Mouse (Mus musculus) midbrain, embryonic 15.5 days (tissue): ENCODE data around the gene Pigh. TPM values are rescaled to one million over a fixed set of nuclear protein-coding genes. Genes with fewer than 3 reads are reported as not detected.

Source experiments
- ATAC-seq: fragments of 200-750 bp; cut with Nextera tagmentation; replicated peaks from 2 replicates; pipeline ENCODE4 v1.8.0; 2017; ENCODE audit warnings: moderate TSS enrichment
- H3K27ac ChIP-seq: fragments of 300-500 bp; sonication (generic); 2 replicates; pipeline ENCODE4 v1.5.1; 2015; ENCODE audit warnings: mild to moderate bottlenecking, inconsistent platforms
- H3K27me3 ChIP-seq: fragments of 300-500 bp; sonication (generic); replicated peaks from 2 replicates; pipeline ENCODE4 v1.6.1; 2015; ENCODE audit warnings: inconsistent platforms
- H3K36me3 ChIP-seq: fragments of 300-500 bp; sonication (generic); replicated peaks from 2 replicates; pipeline ENCODE4 v1.6.1; 2015; ENCODE audit warnings: inconsistent platforms
- H3K4me1 ChIP-seq: fragments of 300-500 bp; sonication (generic); 2 replicates; pipeline ENCODE4 v1.6.1; 2015; ENCODE audit warnings: inconsistent platforms
- H3K4me2 ChIP-seq: fragments of 300-500 bp; sonication (generic); 2 replicates; pipeline ENCODE4 v1.6.1; 2015; ENCODE audit warnings: inconsistent platforms, mild to moderate bottlenecking, moderate library complexity
- H3K4me3 ChIP-seq: fragments of 300-500 bp; sonication (generic); 2 replicates; pipeline ENCODE4 v1.5.1; 2015; ENCODE audit warnings: mild to moderate bottlenecking, inconsistent platforms
- H3K9ac ChIP-seq: fragments of 300-500 bp; sonication (generic); 2 replicates; pipeline ENCODE4 v1.6.1; 2015; ENCODE audit warnings: mild to moderate bottlenecking, inconsistent platforms
- H3K9me3 ChIP-seq: fragments of 300-500 bp; sonication (generic); 2 replicates; pipeline ENCODE4 v1.6.1; 2016; ENCODE audit warnings: inconsistent platforms
- WGBS: fragments of 180-500 bp; shearing (Covaris S2); methylation state at CpG from one replicate; pipeline ENCODE4 v1.1.7; 2015; ENCODE audit warnings: mixed read lengths; 5-methylcytosine and 5-hydroxymethylcytosine counted together
- polyA plus RNA-seq: library from polyadenylated mRNA; unstranded; fragments of >200 nt; fragmentation: Nextera tagmentation; extraction: Ambion mirVana; gene quantifications from 2 replicates; pipeline ENCODE4 v1.2.1, GENCODE M21; 2015

Pigh gene
- polyA plus RNA-seq, 1 experiment from 2014 or later, result 22.9 TPM

DNA sequence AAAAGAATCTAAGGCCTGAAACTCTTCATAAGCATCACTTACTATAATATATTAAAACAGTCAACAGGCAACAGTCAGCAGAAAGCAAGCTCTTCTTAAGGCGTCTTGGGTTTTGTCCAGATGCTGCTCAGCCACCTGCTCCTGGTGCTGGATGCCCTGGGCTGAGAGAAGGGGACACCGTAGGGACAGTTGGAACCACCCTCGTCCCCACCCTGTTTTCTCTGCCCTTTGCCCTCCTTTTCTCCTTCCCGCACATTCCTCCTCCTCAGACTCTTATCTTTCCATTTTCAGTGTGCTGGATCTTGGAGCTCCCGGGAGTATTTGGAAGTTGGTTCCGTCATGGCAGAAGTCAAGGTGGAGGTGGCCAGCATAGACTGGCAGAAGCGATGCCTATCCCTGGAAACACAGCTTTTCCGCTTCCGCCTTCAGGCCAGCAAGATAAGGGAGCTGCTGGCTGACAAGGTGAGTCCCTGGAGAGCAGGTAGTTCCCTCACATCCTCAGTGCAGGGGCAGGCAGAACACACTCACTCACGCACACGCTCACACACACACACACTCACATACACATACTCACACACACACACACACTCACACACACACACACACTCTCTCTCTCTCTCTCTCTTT is 49.1 kb downstream of the Pigh start:
- no peaks in the 10 kb centered on the region for H3K4me1 ChIP-seq

DNA sequence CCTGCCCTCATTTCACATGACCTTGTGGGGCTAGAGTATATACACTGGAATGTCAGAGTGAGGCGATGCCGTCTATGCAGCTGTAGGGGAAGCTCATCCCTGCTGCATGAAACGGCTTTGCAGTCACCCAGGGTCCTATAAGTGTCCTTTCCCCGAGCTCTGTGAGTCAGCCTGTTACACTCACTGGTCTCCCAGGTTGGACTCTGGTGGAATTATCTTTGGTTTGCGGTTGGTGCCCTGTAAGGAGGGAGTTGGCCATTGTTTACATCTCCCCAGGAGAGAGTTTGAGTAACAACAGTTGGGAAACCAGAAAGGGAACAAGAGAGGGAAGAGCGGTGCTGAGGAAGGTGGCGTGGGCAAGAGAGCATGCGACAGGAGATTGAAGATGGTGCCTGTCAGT is 49.7 kb downstream of the Pigh start:
- no peak overlapping the region for H3K4me3 ChIP-seq
- no peaks in the 10 kb centered on the region for H3K27me3 ChIP-seq
- 73% methylated on average over 8 of the region's 8 CpGs for WGBS
- H3K9ac ChIP-seq, result no peak overlapping the region
- no peak overlapping the region for H3K27ac ChIP-seq
- 0 out of 2 replicates have a peak, but pooled peaks cover 6% of the 10 kb centered on the region for H3K36me3 ChIP-seq
- no peak for ATAC-seq
- no peak overlapping the region for H3K4me2 ChIP-seq
- H3K4me1 ChIP-seq, result no peaks in the 10 kb centered on the region
- no peaks in the 10 kb centered on the region for H3K9me3 ChIP-seq

More for the DNA sequence above, 49.1 kb downstream of the Pigh start:
- ATAC-seq, result no peak
- no peaks in the 10 kb centered on the region for H3K9me3 ChIP-seq
- no peaks in the 10 kb centered on the region for H3K27me3 ChIP-seq
- H3K27ac ChIP-seq, result no peak overlapping the region
- no peak overlapping the region for H3K4me2 ChIP-seq
- no peak overlapping the region for H3K9ac ChIP-seq
- 0 out of 2 replicates have a peak, but pooled peaks cover 6% of the 10 kb centered on the region for H3K36me3 ChIP-seq
- WGBS, result 89% methylated on average over 11 of the region's 11 CpGs
- no peak overlapping the region for H3K4me3 ChIP-seq

DNA sequence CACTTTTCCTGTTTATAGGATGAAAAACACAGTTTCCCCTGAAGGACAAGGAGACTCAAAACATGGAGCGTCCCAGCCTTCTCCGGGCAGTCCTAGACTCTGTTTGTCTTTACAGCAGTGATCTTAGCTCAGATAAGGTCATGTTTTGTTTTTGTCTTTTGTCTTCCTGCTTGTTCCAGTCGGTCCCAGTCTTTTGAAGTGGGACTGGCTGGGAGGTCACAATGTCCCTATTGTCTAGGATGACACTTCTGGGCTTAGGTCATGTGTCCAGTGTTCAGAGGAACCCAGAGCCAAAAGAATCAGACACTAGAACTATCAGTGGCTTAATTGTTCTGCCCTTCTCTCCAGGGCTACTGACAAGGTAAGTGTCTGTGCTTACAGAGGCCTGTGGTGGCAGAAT is 54.1 kb downstream of the Pigh start:
- H3K27ac ChIP-seq, result no peak overlapping the region
- no peak overlapping the region for H3K9ac ChIP-seq
- H3K27me3 ChIP-seq, result no peaks in the 10 kb centered on the region
- ATAC-seq, result no peak
- H3K9me3 ChIP-seq, result no peaks in the 10 kb centered on the region
- H3K4me1 ChIP-seq, result no peaks in the 10 kb centered on the region
- H3K4me3 ChIP-seq, result no peak overlapping the region
- no peaks in the 10 kb centered on the region for H3K36me3 ChIP-seq
- no peak overlapping the region for H3K4me2 ChIP-seq
- WGBS, result 23% methylated on average over 3 of the region's 3 CpGs

DNA sequence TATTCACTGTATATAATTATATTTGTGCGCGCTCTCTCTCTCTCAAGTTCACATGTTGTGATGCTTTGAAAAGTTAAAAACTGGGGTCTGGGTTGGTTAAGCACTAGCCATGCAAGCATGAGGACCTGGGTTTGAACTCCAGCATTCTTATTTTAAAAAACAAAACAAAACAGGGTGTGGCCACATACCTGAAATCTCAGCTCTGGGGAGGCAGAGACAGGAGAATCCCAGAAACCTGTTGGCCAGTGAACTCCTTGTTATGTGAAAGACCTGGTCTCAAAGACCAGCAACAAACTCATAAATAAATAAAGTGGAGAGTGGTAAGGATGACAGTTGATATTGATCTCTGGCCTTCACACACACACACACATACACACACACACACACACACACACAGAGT is 55.1 kb downstream of the Pigh start:
- Histone ChIP-seq H3K36me3 (no peaks in the 10 kb centered on the region), H3K4me3 (no peak overlapping the region), H3K4me1 (peaks cover 8% of the 10 kb centered on the region), H3K27me3 (no peaks in the 10 kb centered on the region), H3K4me2 (no peak overlapping the region), H3K27ac (no peak overlapping the region), H3K9me3 (no peaks in the 10 kb centered on the region), H3K9ac (no peak overlapping the region)
- no peak for ATAC-seq
- 99% methylated on average over 2 of the region's 2 CpGs for WGBS

Other genes with a start within 250 kb of the Pigh start
- 105 and 121 TPM in 2 replicates for gene Atp6v1d, start 228.0 kb downstream of the Pigh start, polyA plus RNA-seq
- gene Eif2s1, start 227.8 kb downstream of the Pigh start, polyA plus RNA-seq, result 132 and 135 TPM in 2 replicates
- 1.5 and 2.0 TPM in 2 replicates for gene Plek2, start 182.7 kb downstream of the Pigh start, polyA plus RNA-seq
- 82.0 and 82.1 TPM in 2 replicates for gene Tmem229b, start 82.0 kb downstream of the Pigh start, polyA plus RNA-seq
- 3.3 and 3.7 TPM in 2 replicates for gene Plekhh1, start 60.5 kb downstream of the Pigh start, polyA plus RNA-seq
- 28.5 and 29.6 TPM in 2 replicates for gene Arg2, start 41.1 kb upstream of the Pigh start, polyA plus RNA-seq
- 219 and 223 TPM in 2 replicates for gene Vti1b, start 83.0 kb upstream of the Pigh start, polyA plus RNA-seq
- 31.0 and 33.7 TPM in 2 replicates for gene Rdh11, start 102.6 kb upstream of the Pigh start, polyA plus RNA-seq
- 0.93 and 1.2 TPM in 2 replicates for gene Rdh12, start 119.3 kb upstream of the Pigh start, polyA plus RNA-seq
- 9.5 and 12.2 TPM in 2 replicates for gene Zfyve26, start 206.7 kb upstream of the Pigh start, polyA plus RNA-seq
- 1.3 and 1.4 TPM in 2 replicates for gene Rad51b, start 207.6 kb upstream of the Pigh start, polyA plus RNA-seq